Mouse (Mus musculus) G1E (cell line): ENCODE results near the gene Fcgr3. TPM values are rescaled to one million over a fixed set of nuclear protein-coding genes. Genes with fewer than 3 reads are reported as not detected.
"Not testable (repeated sequence)": the region's sequence is repeated elsewhere in the genome, so short reads cannot be mapped to it uniquely, and the experiment has no call there.

ENCODE experiments used
- ATAC-seq: 2 replicates; pipeline ENCODE4 v1.8.0; 2016; ENCODE audit warnings: mild to moderate bottlenecking; ENCODE audit not compliant: insufficient number of reproducible peaks, poor library complexity, low FRiP score, severe bottlenecking; ENCODE audit errors: extremely low read depth
- DNase-seq: peaks from one replicate; pipeline ENCODE4 v3.0.0; 2012; ENCODE audit warnings: low spot score
- H3K27me3 ChIP-seq: 2 replicates; pipeline ENCODE4 v1.6.1; 2012; ENCODE audit warnings: mild to moderate bottlenecking, low read length, inconsistent platforms; ENCODE audit not compliant: insufficient read depth
- H3K36me3 ChIP-seq: replicated peaks from 2 replicates; pipeline ENCODE3; 2012; ENCODE audit warnings: mild to moderate bottlenecking, inconsistent platforms
- H3K4me1 ChIP-seq: 2 replicates; pipeline ENCODE4 v1.6.1; 2012; ENCODE audit warnings: low read depth, low read length, inconsistent platforms, mixed read lengths; ENCODE audit not compliant: insufficient read depth
- H3K4me3 ChIP-seq: 2 replicates; pipeline ENCODE4 v1.5.1; 2012; ENCODE audit warnings: low read depth, mild to moderate bottlenecking, inconsistent platforms, low read length, moderate library complexity, mixed read lengths
- H3K9me3 ChIP-seq: replicated peaks from 2 replicates; pipeline ENCODE4 v1.6.1; 2012; ENCODE audit warnings: inconsistent platforms
- CTCF ChIP-seq: IDR thresholded peaks from 2 replicates; pipeline ENCODE4 v1.5.1; 2012; ENCODE audit warnings: low read depth, low read length, inconsistent platforms, mixed read lengths
- GATA1 ChIP-seq: IDR thresholded peaks from 2 replicates; pipeline ENCODE4 v1.6.1; 2012; ENCODE audit warnings: borderline replicate concordance, low read length, inconsistent platforms, mixed read lengths
- GATA2 ChIP-seq: IDR thresholded peaks from 2 replicates; pipeline ENCODE4 v1.6.1; 2012; ENCODE audit warnings: low read depth, low read length, inconsistent platforms, borderline replicate concordance
- POLR2AphosphoS5 ChIP-seq: IDR thresholded peaks from 2 replicates; pipeline ENCODE4 v1.6.1; 2012; ENCODE audit warnings: low read depth, low read length, inconsistent platforms; ENCODE audit not compliant: insufficient replicate concordance
- TAL1 ChIP-seq: conservative IDR thresholded peaks from 2 replicates; pipeline ENCODE4 v1.6.1; 2012; ENCODE audit warnings: low read depth, low read length, inconsistent platforms, mixed read lengths
- polyA plus RNA-seq: library from polyadenylated mRNA; stranded (reverse); fragments of >175 nt; gene quantifications from 2 replicates; pipeline ENCODE4 v1.2.3, GENCODE M21; 2012
- total RNA-seq, 2 experiments: library from RNA; stranded (forward) in 1 of 2; stranded (reverse) in 1 of 2; fragments of 200-1000 nt in 1 of 2; fragments of >200 nt in 1 of 2; fragmentation: Nextera tagmentation in 1 of 2; gene quantifications; 2 replicates each; pipeline ENCODE4 v1.2.3; 2014 to 2017

The Fcgr3 gene
- total and polyA plus RNA-seq, 3 experiments = 1.5 to 99.6 (median 9.3) TPM

GRCm38 (mm10) chr1:171070879-171071278 is 6.1 kb upstream of the Fcgr3 start:
- not testable (repeated sequence) for ATAC-seq, H3K4me3 ChIP-seq, H3K36me3 ChIP-seq, H3K9me3 ChIP-seq, H3K4me1 ChIP-seq, H3K27me3 ChIP-seq, DNase-seq

GRCm38 (mm10) chr1:171069508-171069907 is 4.8 kb upstream of the Fcgr3 start:
- not testable (repeated sequence) for H3K4me1 ChIP-seq, DNase-seq, ATAC-seq, H3K27me3 ChIP-seq, H3K36me3 ChIP-seq, H3K4me3 ChIP-seq
- H3K9me3 ChIP-seq = peaks cover 11% of the 10 kb centered on the region

DNA sequence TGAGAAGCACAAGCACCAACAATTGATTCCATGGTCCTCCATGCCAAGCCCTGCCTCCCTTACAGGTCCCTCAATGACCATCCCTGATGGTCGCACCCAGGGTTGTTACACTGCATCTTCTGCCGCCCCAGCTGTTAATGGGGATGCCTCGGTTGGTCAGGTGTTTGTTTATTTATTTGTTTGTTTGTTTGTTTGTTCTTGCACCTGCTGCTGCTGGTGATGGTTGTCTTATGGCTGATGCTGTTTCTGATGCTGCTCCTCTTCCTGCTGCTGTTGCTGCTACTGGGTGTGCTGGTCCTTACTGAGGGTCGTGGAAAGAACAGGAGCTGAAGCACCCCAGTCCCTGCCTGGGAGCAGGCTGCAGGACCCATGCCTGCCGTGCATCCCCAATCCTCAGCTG is 3.2 kb upstream of the Fcgr3 start:
- H3K27me3 ChIP-seq, H3K4me1 ChIP-seq, H3K36me3 ChIP-seq, H3K4me3 ChIP-seq, DNase-seq, ATAC-seq: not testable (repeated sequence)
- peaks cover 20% of the 10 kb centered on the region for H3K9me3 ChIP-seq

- not testable (repeated sequence) for H3K36me3 ChIP-seq, ATAC-seq, H3K4me3 ChIP-seq, H3K4me1 ChIP-seq, DNase-seq, H3K27me3 ChIP-seq
- peaks cover 22% of the 10 kb centered on the region for H3K9me3 ChIP-seq
These were observed 1.8 kb upstream of the Fcgr3 start for GRCm38 (mm10) chr1:171066583-171066982.

DNA sequence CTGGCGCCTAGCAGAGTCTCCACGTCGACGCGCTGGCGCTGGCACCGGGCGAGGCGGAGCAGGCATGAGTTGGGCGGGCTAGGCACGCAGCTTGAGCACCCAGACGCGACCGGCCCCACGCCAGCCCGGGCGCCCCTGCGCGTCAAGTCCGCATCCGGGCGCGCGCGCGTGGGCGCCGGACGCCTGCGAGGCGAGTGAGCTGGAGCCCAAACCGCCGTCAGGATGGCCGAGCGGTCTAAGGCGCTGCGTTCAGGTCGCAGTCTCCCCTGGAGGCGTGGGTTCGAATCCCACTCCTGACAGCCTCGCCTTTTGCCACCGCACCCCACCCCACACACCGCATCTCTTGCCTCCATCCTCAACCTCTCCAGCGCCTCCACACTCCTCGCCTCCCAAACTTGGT is 1.0 kb upstream of the Fcgr3 start:
- not testable (repeated sequence) for DNase-seq, H3K27me3 ChIP-seq, H3K4me1 ChIP-seq, H3K36me3 ChIP-seq, ATAC-seq
- H3K4me3 ChIP-seq = peak overlapping the region; percentile 51; the same call in 1 of the 2 replicates
- H3K9me3 ChIP-seq = peaks cover 22% of the 10 kb centered on the region

DNA sequence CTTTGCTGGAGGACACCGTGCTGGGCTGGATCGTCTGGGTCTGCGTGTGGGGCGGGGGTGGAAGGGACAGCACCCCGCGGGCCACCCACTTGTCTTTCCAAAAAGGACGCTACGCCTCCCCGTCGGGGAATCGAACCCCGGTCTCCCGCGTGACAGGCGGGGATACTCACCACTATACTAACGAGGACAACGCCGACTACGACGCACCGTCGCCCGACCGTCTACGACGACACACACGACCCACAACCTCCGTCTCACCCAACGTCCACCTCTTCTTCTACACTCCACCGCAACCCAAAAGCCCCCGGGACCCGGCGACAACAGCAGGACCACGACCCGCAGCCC is 480 bp upstream of the Fcgr3 start:
- DNase-seq, H3K4me3 ChIP-seq, H3K4me1 ChIP-seq, H3K36me3 ChIP-seq, ATAC-seq, H3K27me3 ChIP-seq: not testable (repeated sequence)
- H3K9me3 ChIP-seq = peaks cover 20% of the 10 kb centered on the region

DNA sequence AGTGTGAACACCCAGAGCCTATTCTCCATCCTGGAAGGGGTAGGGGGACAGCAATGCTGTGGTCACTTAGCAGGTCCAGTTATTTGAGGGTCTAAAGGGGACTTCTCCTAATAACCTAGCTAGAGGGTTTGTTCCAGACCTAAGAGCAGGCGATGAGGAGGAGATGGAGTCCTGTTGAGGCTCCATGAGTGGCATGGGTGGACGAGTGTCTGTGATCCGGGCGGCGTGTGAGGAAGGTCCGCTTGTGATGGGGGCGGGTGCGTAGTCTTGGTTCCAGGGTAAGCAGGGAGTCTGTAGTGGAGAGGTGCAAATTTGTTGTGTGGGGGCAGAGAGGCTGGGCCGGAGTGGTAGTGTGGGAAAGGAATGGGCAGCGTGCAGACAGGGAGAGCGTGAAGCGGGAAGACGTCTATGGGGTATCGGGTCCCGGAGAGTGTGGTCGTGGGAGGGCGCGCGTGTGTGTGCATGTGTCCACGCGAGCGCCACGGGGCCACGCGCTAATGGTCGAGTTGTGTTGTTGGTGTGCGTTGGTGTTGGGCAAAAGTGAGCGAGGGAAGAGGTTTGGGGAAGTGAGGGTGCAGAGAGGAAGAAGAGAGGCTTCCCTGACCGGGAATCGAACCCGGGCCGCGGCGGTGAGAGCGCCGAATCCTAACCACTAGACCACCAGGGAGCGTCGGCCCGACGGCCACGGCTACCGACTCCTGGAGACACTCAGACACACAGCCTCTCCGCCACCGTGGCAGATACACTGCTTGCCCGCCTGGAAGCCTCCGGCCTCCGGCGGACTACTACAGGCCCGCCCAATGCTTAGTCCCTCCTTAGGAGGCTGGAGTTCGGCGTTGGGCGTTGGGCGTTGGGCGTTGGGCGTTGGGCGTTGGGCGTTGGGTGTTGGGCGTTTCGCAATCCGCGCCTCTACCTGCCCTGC is 905 bp downstream of the Fcgr3 start:
- Histone ChIP-seq H3K9me3 (peaks cover 17% of the 10 kb centered on the region), H3K4me1 (peaks cover 14% of the 10 kb centered on the region), H3K4me3 (peak overlapping the region; percentile 61)
- not testable (repeated sequence) for H3K27me3 ChIP-seq, DNase-seq, ATAC-seq, H3K36me3 ChIP-seq

DNA sequence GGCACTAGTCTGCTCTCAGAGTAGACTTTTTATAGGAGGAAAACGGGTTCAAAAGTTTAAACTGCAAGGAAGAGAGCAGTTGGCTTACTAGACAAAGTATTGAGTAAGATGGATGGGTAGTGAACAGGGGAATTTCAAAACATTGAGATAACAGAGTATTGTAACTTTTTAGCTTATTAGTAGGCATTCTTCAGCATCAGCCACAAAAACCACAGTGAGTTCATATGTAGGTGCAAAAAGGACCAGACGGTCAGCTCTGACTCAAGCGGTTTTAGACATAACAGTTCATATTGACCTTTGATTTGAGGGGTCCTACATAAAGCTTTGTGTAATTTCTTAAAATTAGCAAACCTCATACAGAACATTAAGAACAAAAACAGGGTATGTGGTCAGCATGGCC is 3.2 kb downstream of the Fcgr3 start:
- ATAC-seq (no peak), DNase-seq (no peak)
- peaks cover 19% of the 10 kb centered on the region for H3K4me1 ChIP-seq
- H3K9me3 ChIP-seq = peaks cover 17% of the 10 kb centered on the region
- TF ChIP-seq POLR2AphosphoS5 = no peak
- no peak for TF ChIP-seq GATA1
- TF ChIP-seq GATA2 = no peak
- no peak for TF ChIP-seq CTCF
- TF ChIP-seq TAL1 = no peak
- no peak overlapping the region for H3K4me3 ChIP-seq
- no peaks in the 10 kb centered on the region; the same call in 1 of the 2 replicates for H3K27me3 ChIP-seq
- H3K36me3 ChIP-seq = no peaks in the 10 kb centered on the region
